Mouse (Mus musculus) lung, postnatal 0 days (tissue): ENCODE measurements at regions not wholly inside any gene's neighbourhood (a gene's known extent, or its start where the extent isn't known, plus 50 kb on each side); places are given as distances from the start of the nearest gene placed in this dataset.

Experiments used
- CTCF ChIP-seq: IDR thresholded peaks from 2 replicates; pipeline ENCODE4 v1.5.1; 2016; ENCODE audit warnings: antibody characterized with exemption, mild to moderate bottlenecking
- EP300 ChIP-seq: IDR thresholded peaks from 2 replicates; pipeline ENCODE4 v1.6.1; 2016; ENCODE audit warnings: antibody characterized with exemption, mild to moderate bottlenecking, control low read depth

GRCm38 (mm10) chr2:61297135-61297534, 281.2 kb upstream of the Tank start:
- TF ChIP-seq EP300 = peak; percentile 95
- no peak for TF ChIP-seq CTCF
